Mouse (Mus musculus) hindbrain, embryonic 16.5 days (tissue): Measurements from ENCODE around the gene Drg1. TPM values are rescaled to one million over a fixed set of nuclear protein-coding genes. Genes with fewer than 3 reads are reported as not detected.
A peak's percentile ranks its signal among the peaks of the same experiment; 100 is the strongest.

Source experiments
- ATAC-seq: fragments of 200-750 bp; cut with Nextera tagmentation; 2 replicates; pipeline ENCODE4 v1.8.0; 2017; ENCODE audit warnings: moderate TSS enrichment, moderate library complexity
- H3K27ac ChIP-seq: fragments of 300-500 bp; sonication (generic); 2 replicates; pipeline ENCODE4 v1.5.1; 2014; ENCODE audit warnings: low read depth, mild to moderate bottlenecking, control low read depth, low read length, moderate library complexity
- H3K27me3 ChIP-seq: fragments of 300-500 bp; sonication (generic); replicated peaks from 2 replicates; pipeline ENCODE4 v1.6.1; 2014; ENCODE audit warnings: low read length; ENCODE audit not compliant: control insufficient read depth, insufficient read depth
- H3K36me3 ChIP-seq: fragments of 300-500 bp; sonication (generic); 2 replicates; pipeline ENCODE4 v1.6.1; 2014; ENCODE audit warnings: mild to moderate bottlenecking, low read length, moderate library complexity, mixed read lengths; ENCODE audit not compliant: control insufficient read depth, insufficient read depth
- H3K4me1 ChIP-seq: fragments of 300-500 bp; sonication (generic); 2 replicates; pipeline ENCODE4 v1.6.1; 2014; ENCODE audit warnings: low read depth, low read length; ENCODE audit not compliant: control insufficient read depth, insufficient read depth
- H3K4me2 ChIP-seq: fragments of 300-500 bp; sonication (generic); 2 replicates; pipeline ENCODE4 v1.6.1; 2014; ENCODE audit warnings: mild to moderate bottlenecking, low read length, control low read depth, moderate library complexity
- H3K4me3 ChIP-seq: fragments of 300-500 bp; sonication (generic); 2 replicates; pipeline ENCODE4 v1.5.1; 2014; ENCODE audit warnings: mild to moderate bottlenecking, low read length, control low read depth, moderate library complexity
- H3K9ac ChIP-seq: fragments of 300-500 bp; sonication (generic); 2 replicates; pipeline ENCODE4 v1.6.1; 2014; ENCODE audit warnings: low read depth, mild to moderate bottlenecking, control low read depth, low read length, moderate library complexity
- H3K9me3 ChIP-seq: fragments of 300-500 bp; sonication (generic); 2 replicates; pipeline ENCODE4 v1.6.1; 2014; ENCODE audit warnings: mild to moderate bottlenecking, low read length, moderate library complexity; ENCODE audit not compliant: control insufficient read depth
- WGBS: fragments of 180-500 bp; shearing (Covaris S2); extraction: QIAGEN DNeasy Blood & Tissue Kit; methylation state at CpG from one replicate; pipeline ENCODE4 v1.1.7; 2014; 5-methylcytosine and 5-hydroxymethylcytosine counted together
- polyA plus RNA-seq: library from polyadenylated mRNA; unstranded; fragments of >200 nt; fragmentation: Nextera tagmentation; extraction: Ambion mirVana; gene quantifications from 2 replicates; pipeline ENCODE4 v1.2.1, GENCODE M21; 2015

The Drg1 gene
- polyA plus RNA-seq, 1 experiment from 2014 or later: 207 TPM

DNA sequence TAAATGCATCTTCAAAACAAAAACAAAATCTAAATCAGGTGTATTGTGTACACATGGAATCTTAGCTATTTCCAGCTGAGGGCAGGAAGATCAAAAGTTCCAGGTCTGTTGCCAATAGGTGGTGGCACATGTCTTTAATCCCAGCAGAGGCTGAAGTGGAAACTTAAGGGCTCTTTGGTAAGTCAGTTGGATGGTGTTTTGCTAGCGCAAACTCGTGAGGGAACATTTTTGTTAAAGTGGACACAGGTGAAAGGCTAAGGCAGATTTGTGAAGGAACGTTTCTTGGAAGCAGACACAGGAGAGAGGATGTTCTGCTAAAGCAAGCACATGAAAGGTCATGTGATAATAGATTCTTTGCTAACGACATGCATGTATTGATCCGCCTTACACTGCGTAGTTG is 17.4 kb upstream of the Drg1 start:
- Histone ChIP-seq H3K36me3 (no peaks in the 10 kb centered on the region), H3K4me1 (peaks cover 11% of the 10 kb centered on the region), H3K4me2 (no peak overlapping the region), H3K4me3 (no peak overlapping the region), H3K9ac (no peak overlapping the region), H3K27me3 (no peaks in the 10 kb centered on the region), H3K27ac (no peak overlapping the region), H3K9me3 (no peaks in the 10 kb centered on the region)
- 95% methylated on average over 6 of the region's 6 CpGs for WGBS
- ATAC-seq: no peak

DNA sequence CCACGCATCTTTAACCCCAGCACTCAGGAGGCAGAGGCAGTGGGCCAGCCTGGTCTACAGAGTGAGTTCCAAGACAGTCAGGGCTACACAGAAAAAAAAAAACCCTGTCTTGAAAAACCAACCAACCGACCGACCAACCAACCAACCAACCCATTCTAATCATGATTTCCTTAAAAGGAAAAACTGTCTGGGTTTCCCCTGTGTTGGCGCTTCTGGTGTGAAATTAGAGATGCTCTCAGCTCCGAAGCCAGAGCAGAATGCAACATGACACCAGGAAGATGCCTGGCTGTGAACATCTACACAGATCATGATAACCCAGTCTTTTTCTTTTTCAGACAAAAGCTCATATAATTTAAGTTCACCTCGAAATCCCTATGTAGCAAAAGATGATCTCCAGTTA is 16.7 kb upstream of the Drg1 start:
- Histone ChIP-seq H3K36me3 (no peaks in the 10 kb centered on the region), H3K4me1 (peaks cover 4% of the 10 kb centered on the region), H3K27me3 (no peaks in the 10 kb centered on the region), H3K4me3 (no peak overlapping the region), H3K4me2 (no peak overlapping the region), H3K9ac (no peak overlapping the region), H3K9me3 (no peaks in the 10 kb centered on the region), H3K27ac (no peak overlapping the region)
- no peak for ATAC-seq
- 84% methylated on average over 6 of the region's 6 CpGs for WGBS

- 78% methylated on average over 2 of the region's 2 CpGs for WGBS
- Histone ChIP-seq H3K4me1 (no peaks in the 10 kb centered on the region), H3K27ac (no peak overlapping the region), H3K36me3 (no peaks in the 10 kb centered on the region), H3K27me3 (no peaks in the 10 kb centered on the region), H3K9ac (no peak overlapping the region), H3K9me3 (no peaks in the 10 kb centered on the region), H3K4me3 (no peak overlapping the region), H3K4me2 (no peak overlapping the region)
- no peak for ATAC-seq
Observed at GRCm38 (mm10) chr11:3279729-3280128, 13.5 kb upstream of the Drg1 start.

DNA sequence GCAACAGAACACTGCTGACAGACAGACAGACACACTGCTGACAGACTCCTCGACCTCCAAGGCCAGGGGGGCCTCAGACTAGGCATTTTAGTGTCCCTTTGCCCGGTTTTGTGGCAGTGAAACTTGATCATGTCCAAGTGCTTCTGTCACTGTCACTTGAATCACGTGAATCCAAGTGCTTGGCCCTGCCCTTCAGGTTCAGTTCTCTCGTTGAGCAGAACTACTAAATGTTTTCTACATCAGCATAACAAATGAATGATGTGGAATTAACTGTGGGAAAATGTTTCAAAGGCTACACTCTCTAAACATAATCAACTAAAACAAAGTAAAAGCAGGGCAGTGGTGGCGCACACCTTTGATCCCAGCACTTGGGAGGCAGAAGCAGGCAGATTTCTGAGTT is 12.1 kb upstream of the Drg1 start:
- H3K9me3 ChIP-seq: no peaks in the 10 kb centered on the region
- H3K9ac ChIP-seq: no peak overlapping the region
- ATAC-seq: no peak
- no peaks in the 10 kb centered on the region for H3K27me3 ChIP-seq
- H3K4me2 ChIP-seq: no peak overlapping the region
- no peak overlapping the region for H3K27ac ChIP-seq
- H3K4me1 ChIP-seq: no peaks in the 10 kb centered on the region
- 62% methylated on average over 5 of the region's 5 CpGs for WGBS
- no peaks in the 10 kb centered on the region for H3K36me3 ChIP-seq
- H3K4me3 ChIP-seq: no peak overlapping the region

- Histone ChIP-seq H3K4me2 (no peak overlapping the region), H3K9ac (no peak overlapping the region), H3K27ac (no peak overlapping the region), H3K36me3 (no peaks in the 10 kb centered on the region), H3K4me1 (peaks cover 16% of the 10 kb centered on the region), H3K27me3 (no peaks in the 10 kb centered on the region), H3K4me3 (no peak overlapping the region), H3K9me3 (no peaks in the 10 kb centered on the region)
- 34% methylated on average over 4 of the region's 4 CpGs for WGBS
- no peak for ATAC-seq
Observed at GRCm38 (mm10) chr11:3269241-3269640, 3.0 kb upstream of the Drg1 start.

- H3K9me3 ChIP-seq: no peaks in the 10 kb centered on the region
- 51% methylated on average over 7 of the region's 7 CpGs for WGBS
- no peak overlapping the region for H3K9ac ChIP-seq
- peaks cover 7% of the 10 kb centered on the region for H3K36me3 ChIP-seq
- H3K27me3 ChIP-seq: no peaks in the 10 kb centered on the region
- no peak overlapping the region for H3K27ac ChIP-seq
- peak overlapping the region; percentile 77 for H3K4me3 ChIP-seq
- peak overlapping the region; percentile 57 for H3K4me2 ChIP-seq
- no peak for ATAC-seq
- peaks cover 20% of the 10 kb centered on the region for H3K4me1 ChIP-seq
Observed at GRCm38 (mm10) chr11:3267133-3267532, 918 bp upstream of the Drg1 start.

GRCm38 (mm10) chr11:3265291-3266078 is 730 bp downstream of the Drg1 start:
- H3K27ac ChIP-seq: peak overlapping the region; percentile 91
- peaks cover 20% of the 10 kb centered on the region for H3K4me1 ChIP-seq
- no peak for ATAC-seq
- H3K27me3 ChIP-seq: no peaks in the 10 kb centered on the region
- H3K9me3 ChIP-seq: no peaks in the 10 kb centered on the region
- peak overlapping the region; percentile 84 for H3K9ac ChIP-seq
- peak overlapping the region; percentile 66 for H3K4me2 ChIP-seq
- H3K36me3 ChIP-seq: peaks cover 14% of the 10 kb centered on the region
- peak overlapping the region; percentile 77 for H3K4me3 ChIP-seq
- WGBS: under 1% methylated on average over 26 of the region's 26 CpGs

- no peak overlapping the region for H3K4me3 ChIP-seq
- WGBS: 100% methylated on average over 1 of the region's 1 CpGs
- H3K27ac ChIP-seq: no peak overlapping the region
- no peaks in the 10 kb centered on the region for H3K27me3 ChIP-seq
- H3K4me1 ChIP-seq: peaks cover 6% of the 10 kb centered on the region
- H3K9me3 ChIP-seq: no peaks in the 10 kb centered on the region
- peaks cover 40% of the 10 kb centered on the region for H3K36me3 ChIP-seq
- ATAC-seq: no peak
- no peak overlapping the region for H3K4me2 ChIP-seq
- H3K9ac ChIP-seq: no peak overlapping the region
Observed at GRCm38 (mm10) chr11:3259537-3259936, 6.7 kb downstream of the Drg1 start.

DNA sequence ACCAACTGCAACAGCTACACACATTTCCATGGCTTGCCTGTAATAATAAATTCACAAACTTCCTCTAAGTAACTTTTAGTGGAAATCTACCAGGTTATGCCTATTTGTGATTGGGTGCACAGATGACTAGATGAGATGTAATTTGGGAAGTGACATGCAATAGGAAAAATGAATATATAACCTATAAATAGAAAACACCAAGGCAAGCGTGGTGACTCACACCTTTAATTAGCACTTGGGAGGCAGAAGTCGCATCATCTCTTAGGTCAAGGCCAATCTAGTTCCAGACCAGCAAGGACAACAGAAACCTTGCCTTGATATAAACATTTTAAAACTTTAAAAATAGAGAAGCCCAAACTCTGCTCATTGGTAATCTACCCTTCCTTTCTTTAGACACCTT is 18.8 kb downstream of the Drg1 start:
- ATAC-seq: no peak
- Histone ChIP-seq H3K4me3 (no peak overlapping the region), H3K36me3 (peaks cover 71% of the 10 kb centered on the region), H3K27me3 (no peaks in the 10 kb centered on the region), H3K9ac (no peak overlapping the region), H3K4me2 (no peak overlapping the region), H3K4me1 (no peaks in the 10 kb centered on the region), H3K9me3 (no peaks in the 10 kb centered on the region), H3K27ac (no peak overlapping the region)
- 95% methylated on average over 2 of the region's 2 CpGs for WGBS
